Comparison of ENCODE assay signal across 8 mouse cellular contexts in the genomic region with DNA sequence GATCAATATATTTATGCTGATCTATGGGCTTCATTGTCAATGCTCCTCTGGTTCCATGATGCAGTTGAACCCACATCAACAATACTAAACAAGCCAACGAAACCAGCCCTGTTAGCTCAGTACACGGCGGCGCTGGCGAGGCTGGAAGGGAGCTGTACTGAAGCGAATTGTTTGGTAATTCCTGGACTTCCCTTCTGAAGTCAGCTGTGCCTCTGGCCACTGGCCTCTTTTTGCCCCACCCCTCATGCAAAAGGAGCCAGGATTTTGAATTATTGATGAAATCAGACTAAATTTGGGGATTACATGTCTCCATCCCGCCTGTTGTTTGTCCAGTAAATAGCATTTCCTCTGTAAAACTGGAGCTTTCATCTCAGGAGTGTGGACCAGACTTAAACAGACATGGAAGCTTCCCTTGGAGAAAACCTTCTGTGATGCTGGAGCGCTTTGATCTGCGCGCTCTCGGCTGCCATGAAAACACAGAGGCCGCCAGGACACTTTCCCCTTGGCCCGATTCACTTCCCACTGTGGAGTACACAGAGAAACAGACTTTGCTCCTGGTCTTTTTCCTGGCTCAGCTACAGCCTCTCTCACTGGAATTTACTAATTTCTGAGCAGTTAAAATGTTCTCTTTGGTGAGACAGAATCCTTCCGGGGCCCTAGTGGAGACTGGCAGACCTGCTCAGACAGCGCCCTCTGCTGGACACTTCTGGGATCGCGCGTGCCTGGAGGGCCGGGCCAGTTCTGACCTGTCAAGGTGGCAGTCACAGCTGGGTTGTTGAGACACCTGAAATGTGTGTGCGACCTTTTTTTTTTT.
DNase-seq lines count a peak whose midpoint lies in the region; ATAC-seq and TF ChIP-seq lines count a peak whose summit lies in the region.

No protein-coding gene starts in this region.

- intact Hi-C loops in left cerebral cortex, postnatal 36 days (cut with DNase I): loop anchor here (10.0 kb wide), 3 partner anchors 206 to 776 kb away; no protein-coding TSS in a partner anchor

- H3K36me3 ChIP-seq in intestine, postnatal 0 days (ENCODE audit: control insufficient read depth, insufficient read depth): no peaks in the 10 kb centered on the region
- no peaks in the 10 kb centered on the region for H3K36me3 ChIP-seq in midbrain, embryonic 12.5 days

- TF ChIP-seq CTCF in intestine, postnatal 0 days (IDR thresholded peaks at IDR 0.05; ENCODE audit: low read depth): peak; percentile 95

- H3K27me3 ChIP-seq in intestine, postnatal 0 days (replicated peaks; ENCODE audit: control insufficient read depth, insufficient read depth, low read length): no peaks in the 10 kb centered on the region
- no peaks in the 10 kb centered on the region for H3K27me3 ChIP-seq in midbrain, embryonic 12.5 days

- H3K27ac ChIP-seq in intestine, postnatal 0 days (ENCODE audit: low read depth, low read length): peak overlapping the region; percentile 28; the same call in 1 of the 2 replicates
- H3K27ac ChIP-seq in midbrain, embryonic 12.5 days (replicated peaks): peak overlapping the region; percentile 46

- DNase-seq in adipocyte (ENCODE audit: low spot score): peak; percentile 34
- DNase-seq in embryo, embryonic 10.5 days (ENCODE audit: low spot score): peak; percentile 85
- DNase-seq in gastrocnemius, postnatal 4 days (ENCODE audit: low spot score in 2 of 2): peak; percentile 85 to 90
- DNase-seq in left cerebral cortex, postnatal 36 days (ENCODE audit: low spot score in 2 of 2): peak; percentile 82 to 88
- DNase-seq in skeletal muscle tissue, adult 2 months (ENCODE audit: low read depth, low spot score): peak; percentile 60

- no peaks in the 10 kb centered on the region for H3K4me1 ChIP-seq in intestine, postnatal 0 days (replicated peaks; ENCODE audit: control insufficient read depth, insufficient read depth, low read length)
- peaks cover 23% of the 10 kb centered on the region for H3K4me1 ChIP-seq in midbrain, embryonic 12.5 days

- H3K4me3 ChIP-seq in intestine, postnatal 0 days (ENCODE audit: low read depth, low read length): peak overlapping the region; percentile 14; the same call in 1 of the 2 replicates
- peak overlapping the region; percentile 32 for H3K4me3 ChIP-seq in midbrain, embryonic 12.5 days

- 31% methylated on average over 20 of the region's 20 CpGs for WGBS in intestine, postnatal 0 days
- WGBS in midbrain, embryonic 12.5 days: 36% methylated on average over 20 of the region's 20 CpGs

- H3K4me2 ChIP-seq in intestine, postnatal 0 days (replicated peaks; ENCODE audit: low read depth): peak overlapping the region; percentile 50
- H3K4me2 ChIP-seq in midbrain, embryonic 12.5 days (replicated peaks): peak overlapping the region; percentile 39

- H3K9ac ChIP-seq in intestine, postnatal 0 days (ENCODE audit: low read depth, low read length): no peak overlapping the region
- H3K9ac ChIP-seq in midbrain, embryonic 12.5 days (replicated peaks): no peak overlapping the region

- no peaks in the 10 kb centered on the region for H3K9me3 ChIP-seq in intestine, postnatal 0 days (ENCODE audit: control insufficient read depth)
- no peaks in the 10 kb centered on the region for H3K9me3 ChIP-seq in midbrain, embryonic 12.5 days

- no peak for ATAC-seq in intestine, postnatal 0 days
- ATAC-seq in midbrain, embryonic 12.5 days (ENCODE audit: low FRiP score, low read depth): peak; percentile 66
- ATAC-seq in erythroblast, adult 5-6 weeks (replicated peaks; ENCODE audit: low FRiP score, poor library complexity, severe bottlenecking): no peak

Comparison
In these comparisons a context has a peak if more than half of its experiments do, and no peak if none do; other contexts are left out.
1. DNase-seq: peak in every context shown above with its lines; median percentile 88 in gastrocnemius, postnatal 4 days; 85 in embryo, embryonic 10.5 days; 85 in left cerebral cortex, postnatal 36 days; 60 in skeletal muscle tissue, adult 2 months; 34 in adipocyte.